Mouse (Mus musculus): ENCODE data around the gene Lrrn3. TPM values are rescaled to one million over a fixed set of nuclear protein-coding genes. Genes with fewer than 3 reads are reported as not detected.

Lrrn3 gene
- polyA plus RNA-seq (2011; ENCODE audit: insufficient read depth, insufficient read length, low read depth, missing spikeins), result not detected in 2 replicates

GRCm38 (mm10) chr12:41486331-41486730, at the start of gene Lrrn3:
Gene Lrrn3, minus strand, starts transcription at chr12:41486431.
- H3K9ac ChIP-seq (ENCODE audit: low read depth, poor library complexity, severe bottlenecking), result no peak within 1 kb of the TSS
- H3K9me3 ChIP-seq (replicated peaks; ENCODE audit: control insufficient read depth, insufficient read depth, low read length, poor library complexity, severe bottlenecking), result no peaks in the 10 kb centered on the region
- H3K27me3 ChIP-seq (ENCODE audit: control insufficient read depth, insufficient read depth, low read length, poor library complexity, severe bottlenecking), result no peaks in the 10 kb centered on the region; the same call in 1 of the 2 replicates
- H3K4me1 ChIP-seq (ENCODE audit: control insufficient read depth, insufficient read depth, low read length), result no peaks in the 10 kb centered on the region
- no peak within 1 kb of the TSS for H3K27ac ChIP-seq (ENCODE audit: insufficient read depth, low read length)
- no peak for TF ChIP-seq EP300 (IDR thresholded peaks at IDR 0.05; ENCODE audit: insufficient read depth, low read depth, low read length)
- TF ChIP-seq POLR2A (IDR thresholded peaks at IDR 0.05; ENCODE audit: insufficient read depth, low read length), result no peak
- TF ChIP-seq CTCF (IDR thresholded peaks at IDR 0.05; ENCODE audit: low read depth, low read length), result no peak
- H3K4me3 ChIP-seq (ENCODE audit: low read depth, low read length), result no peak within 1 kb of the TSS
- no peaks in the 10 kb centered on the region for H3K36me3 ChIP-seq (ENCODE audit: control insufficient read depth, insufficient read depth, low read length, poor library complexity, severe bottlenecking)

DNA sequence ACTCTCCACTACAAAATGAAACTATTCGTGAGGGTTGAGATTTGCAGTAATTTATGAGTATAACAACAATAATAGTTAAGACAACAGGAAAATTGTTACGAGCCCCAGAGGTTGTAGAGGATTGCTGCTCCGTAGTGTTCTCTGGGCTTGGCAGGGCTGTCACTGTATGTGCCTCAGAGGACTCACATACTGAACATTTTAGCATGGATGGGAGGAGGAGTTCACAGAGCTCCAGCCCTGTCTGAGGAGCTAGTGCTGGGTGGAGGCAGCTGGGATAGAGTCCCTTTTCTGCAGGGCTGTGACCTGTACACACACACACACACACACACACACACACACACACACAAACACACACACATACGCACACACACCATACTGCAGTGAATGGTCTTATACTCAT, 42.2 kb upstream of the Lrrn3 start:
- H3K27ac ChIP-seq (ENCODE audit: insufficient read depth, low read length), result no peak overlapping the region
- TF ChIP-seq EP300 (IDR thresholded peaks at IDR 0.05; ENCODE audit: insufficient read depth, low read depth, low read length) (no peak), CTCF (IDR thresholded peaks at IDR 0.05; ENCODE audit: low read depth, low read length) (no peak), POLR2A (IDR thresholded peaks at IDR 0.05; ENCODE audit: insufficient read depth, low read length) (no peak)
- H3K9me3 ChIP-seq (replicated peaks; ENCODE audit: control insufficient read depth, insufficient read depth, low read length, poor library complexity, severe bottlenecking), result no peaks in the 10 kb centered on the region
- no peak overlapping the region for H3K9ac ChIP-seq (ENCODE audit: low read depth, poor library complexity, severe bottlenecking)
- no peaks in the 10 kb centered on the region for H3K4me1 ChIP-seq (ENCODE audit: control insufficient read depth, insufficient read depth, low read length)
- no peaks in the 10 kb centered on the region for H3K27me3 ChIP-seq (ENCODE audit: control insufficient read depth, insufficient read depth, low read length, poor library complexity, severe bottlenecking)
- H3K36me3 ChIP-seq (ENCODE audit: control insufficient read depth, insufficient read depth, low read length, poor library complexity, severe bottlenecking), result no peaks in the 10 kb centered on the region
- no peak overlapping the region for H3K4me3 ChIP-seq (ENCODE audit: low read depth, low read length)

DNA sequence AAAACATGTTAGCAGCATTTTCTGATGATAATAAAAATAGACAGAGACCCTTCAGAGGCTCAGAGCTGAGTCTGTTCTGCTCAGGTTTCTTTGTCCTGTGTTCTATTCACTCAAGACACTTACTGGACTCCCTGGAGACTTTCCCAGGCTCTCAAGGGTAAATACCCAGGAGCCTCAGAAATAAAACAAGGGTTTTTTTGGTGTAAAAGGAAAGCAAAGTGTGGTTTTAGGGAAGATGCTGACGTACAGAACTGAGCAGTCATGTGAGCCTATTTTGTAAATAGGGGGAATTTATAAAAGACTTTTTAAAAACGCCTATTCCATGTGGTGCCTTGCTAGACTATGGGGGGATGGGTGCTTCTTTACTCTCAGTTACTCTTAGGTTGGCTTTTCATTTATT, 40.5 kb upstream of the Lrrn3 start:
- no peak overlapping the region for H3K27ac ChIP-seq (ENCODE audit: insufficient read depth, low read length)

GRCm38 (mm10) chr12:41521671-41522070, 35.4 kb upstream of the Lrrn3 start:
- TF ChIP-seq CTCF (IDR thresholded peaks at IDR 0.05; ENCODE audit: low read depth, low read length), result no peak
- no peak for TF ChIP-seq EP300 (IDR thresholded peaks at IDR 0.05; ENCODE audit: insufficient read depth, low read depth, low read length)
- TF ChIP-seq POLR2A (IDR thresholded peaks at IDR 0.05; ENCODE audit: insufficient read depth, low read length), result no peak
- Histone ChIP-seq H3K27ac (ENCODE audit: insufficient read depth, low read length) (no peak overlapping the region), H3K9ac (ENCODE audit: low read depth, poor library complexity, severe bottlenecking) (no peak overlapping the region), H3K27me3 (ENCODE audit: control insufficient read depth, insufficient read depth, low read length, poor library complexity, severe bottlenecking) (no peaks in the 10 kb centered on the region), H3K4me3 (ENCODE audit: low read depth, low read length) (no peak overlapping the region), H3K9me3 (replicated peaks; ENCODE audit: control insufficient read depth, insufficient read depth, low read length, poor library complexity, severe bottlenecking) (no peaks in the 10 kb centered on the region), H3K36me3 (ENCODE audit: control insufficient read depth, insufficient read depth, low read length, poor library complexity, severe bottlenecking) (no peaks in the 10 kb centered on the region), H3K4me1 (ENCODE audit: control insufficient read depth, insufficient read depth, low read length) (no peaks in the 10 kb centered on the region)

More for the DNA sequence above, 40.5 kb upstream of the Lrrn3 start:
- H3K9ac ChIP-seq (ENCODE audit: low read depth, poor library complexity, severe bottlenecking), result no peak overlapping the region
- no peak overlapping the region for H3K4me3 ChIP-seq (ENCODE audit: low read depth, low read length)
- H3K4me1 ChIP-seq (ENCODE audit: control insufficient read depth, insufficient read depth, low read length), result no peaks in the 10 kb centered on the region
- TF ChIP-seq POLR2A (IDR thresholded peaks at IDR 0.05; ENCODE audit: insufficient read depth, low read length) (no peak), EP300 (IDR thresholded peaks at IDR 0.05; ENCODE audit: insufficient read depth, low read depth, low read length) (no peak), CTCF (IDR thresholded peaks at IDR 0.05; ENCODE audit: low read depth, low read length) (no peak)
- H3K27me3 ChIP-seq (ENCODE audit: control insufficient read depth, insufficient read depth, low read length, poor library complexity, severe bottlenecking), result no peaks in the 10 kb centered on the region
- H3K36me3 ChIP-seq (ENCODE audit: control insufficient read depth, insufficient read depth, low read length, poor library complexity, severe bottlenecking), result no peaks in the 10 kb centered on the region
- no peaks in the 10 kb centered on the region for H3K9me3 ChIP-seq (replicated peaks; ENCODE audit: control insufficient read depth, insufficient read depth, low read length, poor library complexity, severe bottlenecking)

GRCm38 (mm10) chr12:41520326-41520725, 34.1 kb upstream of the Lrrn3 start:
- no peaks in the 10 kb centered on the region for H3K4me1 ChIP-seq (ENCODE audit: control insufficient read depth, insufficient read depth, low read length)
- H3K9me3 ChIP-seq (replicated peaks; ENCODE audit: control insufficient read depth, insufficient read depth, low read length, poor library complexity, severe bottlenecking), result no peaks in the 10 kb centered on the region
- H3K4me3 ChIP-seq (ENCODE audit: low read depth, low read length), result no peak overlapping the region

GRCm38 (mm10) chr12:41518897-41519296, 32.7 kb upstream of the Lrrn3 start:
- Histone ChIP-seq H3K9ac (ENCODE audit: low read depth, poor library complexity, severe bottlenecking) (no peak overlapping the region), H3K4me3 (ENCODE audit: low read depth, low read length) (no peak overlapping the region), H3K4me1 (ENCODE audit: control insufficient read depth, insufficient read depth, low read length) (no peaks in the 10 kb centered on the region), H3K27ac (ENCODE audit: insufficient read depth, low read length) (no peak overlapping the region), H3K9me3 (replicated peaks; ENCODE audit: control insufficient read depth, insufficient read depth, low read length, poor library complexity, severe bottlenecking) (no peaks in the 10 kb centered on the region), H3K36me3 (ENCODE audit: control insufficient read depth, insufficient read depth, low read length, poor library complexity, severe bottlenecking) (no peaks in the 10 kb centered on the region), H3K27me3 (ENCODE audit: control insufficient read depth, insufficient read depth, low read length, poor library complexity, severe bottlenecking) (no peaks in the 10 kb centered on the region)
- TF ChIP-seq POLR2A (IDR thresholded peaks at IDR 0.05; ENCODE audit: insufficient read depth, low read length), result no peak
- TF ChIP-seq EP300 (IDR thresholded peaks at IDR 0.05; ENCODE audit: insufficient read depth, low read depth, low read length), result no peak
- no peak for TF ChIP-seq CTCF (IDR thresholded peaks at IDR 0.05; ENCODE audit: low read depth, low read length)

More at GRCm38 (mm10) chr12:41520326-41520725, 34.1 kb upstream of the Lrrn3 start:
- TF ChIP-seq CTCF (IDR thresholded peaks at IDR 0.05; ENCODE audit: low read depth, low read length), result no peak
- TF ChIP-seq POLR2A (IDR thresholded peaks at IDR 0.05; ENCODE audit: insufficient read depth, low read length), result no peak
- TF ChIP-seq EP300 (IDR thresholded peaks at IDR 0.05; ENCODE audit: insufficient read depth, low read depth, low read length), result no peak
- Histone ChIP-seq H3K27ac (ENCODE audit: insufficient read depth, low read length) (no peak overlapping the region), H3K27me3 (ENCODE audit: control insufficient read depth, insufficient read depth, low read length, poor library complexity, severe bottlenecking) (no peaks in the 10 kb centered on the region), H3K36me3 (ENCODE audit: control insufficient read depth, insufficient read depth, low read length, poor library complexity, severe bottlenecking) (no peaks in the 10 kb centered on the region), H3K9ac (ENCODE audit: low read depth, poor library complexity, severe bottlenecking) (no peak overlapping the region)

Data from ES-Bruce4 (cell line).